Mouse (Mus musculus) lung, adult 2 months (tissue): Measurements from ENCODE around the gene Olfr474. TPM values are rescaled to one million over a fixed set of nuclear protein-coding genes. Genes with fewer than 3 reads are reported as not detected.
"Not testable (repeated sequence)": the region's sequence is repeated elsewhere in the genome, so short reads cannot be mapped to it uniquely, and the experiment has no call there.

Experiments used
- DNase-seq: peaks from one replicate; pipeline ENCODE4 v3.0.0; 2022
- H3K4me1 ChIP-seq: fragments of 200-500 bp; 2 replicates; pipeline ENCODE4 v1.6.1; 2011; ENCODE audit warnings: low read length; ENCODE audit not compliant: control insufficient read depth, insufficient read depth
- H3K4me3 ChIP-seq: fragments of 200-500 bp; replicated peaks from 2 replicates; pipeline ENCODE3; 2011; ENCODE audit warnings: low read depth, mild to moderate bottlenecking, control low read depth, low read length; ENCODE audit errors: extremely low read depth
- CTCF ChIP-seq: fragments of 200-500 bp; IDR thresholded peaks from 2 replicates; pipeline ENCODE4 v1.5.1; 2011; ENCODE audit warnings: mild to moderate bottlenecking, low read length, control low read depth; ENCODE audit not compliant: insufficient read depth
- POLR2A ChIP-seq: fragments of 200-500 bp; IDR thresholded peaks from 2 replicates; pipeline ENCODE4 v1.6.1; 2011; ENCODE audit warnings: low read depth, mild to moderate bottlenecking, control low read depth, low read length, borderline replicate concordance; ENCODE audit errors: extremely low read depth
- WGBS: fragments of 180-500 bp; shearing (Covaris S2); methylation state at CpG from one replicate; pipeline ENCODE4 v1.1.7; 2018; 5-methylcytosine and 5-hydroxymethylcytosine counted together
- polyA plus RNA-seq: library from polyadenylated mRNA; depleted of rRNA; stranded (reverse); fragments of >200 nt; gene quantifications from 2 replicates; pipeline ENCODE4 v1.2.3, GENCODE M21; 2012; rRNA removed

Gene Olfr474
- polyA plus RNA-seq: not detected in 2 replicates

- DNase-seq: no peak
- 73% methylated on average over 1 of the region's 1 CpGs for WGBS
- no peaks in the 10 kb centered on the region for H3K4me1 ChIP-seq
- no peak within 1 kb of the TSS for H3K4me3 ChIP-seq
- TF ChIP-seq POLR2A: no peak
- no peak for TF ChIP-seq CTCF
Observed at GRCm38 (mm10) chr7:107954343-107954742, at the start of gene Olfr474. Gene Olfr474, plus strand, starts transcription at chr7:107954643.

DNA sequence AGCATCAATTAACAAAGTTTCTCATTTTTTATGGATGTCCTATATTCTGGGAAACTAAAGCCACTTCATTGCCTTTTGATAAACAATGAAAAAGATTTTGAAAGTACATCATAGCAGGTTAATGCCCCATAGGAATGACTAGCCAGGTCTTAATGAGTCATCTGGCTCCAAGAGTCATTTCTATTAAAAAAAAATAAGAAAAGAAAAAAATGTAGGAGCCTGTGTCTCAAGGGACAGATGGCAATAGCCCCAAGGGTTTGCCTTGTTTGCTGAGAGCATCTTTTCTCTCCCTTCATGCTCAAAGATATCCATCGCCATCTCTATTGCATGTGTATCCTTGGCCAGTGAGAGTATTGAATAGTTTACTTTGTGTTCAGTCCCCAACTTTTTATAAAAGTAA lies 24.3 kb upstream of the Olfr474 start, which contains the start of gene Olfr473:
TSS of gene Olfr473 (plus strand) at position 301 of the 400 bp plus-strand sequence.
- Histone ChIP-seq H3K4me1 (no peaks in the 10 kb centered on the region), H3K4me3 (no peak within 1 kb of the TSS)
- no peak for DNase-seq
- TF ChIP-seq CTCF (no peak), POLR2A (no peak)
- WGBS: 80% methylated on average over 1 of the region's 1 CpGs

DNA sequence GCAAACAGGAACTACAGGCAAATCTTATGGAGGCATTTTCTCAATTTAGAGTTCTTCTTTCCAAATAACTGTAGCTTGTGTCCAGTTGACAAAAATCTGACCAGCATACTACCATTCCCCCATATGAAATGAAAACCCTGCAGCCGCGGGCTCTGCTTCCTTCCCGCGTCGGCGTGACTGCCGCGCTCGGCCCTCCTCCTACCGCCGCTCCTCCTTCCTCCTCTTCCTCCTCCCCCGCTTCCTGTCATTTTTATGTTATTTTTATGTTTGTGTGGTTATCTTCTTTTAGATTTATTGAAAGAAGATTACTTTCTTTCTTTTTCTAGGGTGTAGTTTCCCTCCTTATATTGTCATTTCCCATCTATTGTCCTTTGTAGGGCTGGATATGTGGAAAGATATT lies 1.9 kb upstream of the Olfr474 start:
- H3K4me1 ChIP-seq, H3K4me3 ChIP-seq, DNase-seq: not testable (repeated sequence)
- 95% methylated on average over 12 of the region's 12 CpGs for WGBS

DNA sequence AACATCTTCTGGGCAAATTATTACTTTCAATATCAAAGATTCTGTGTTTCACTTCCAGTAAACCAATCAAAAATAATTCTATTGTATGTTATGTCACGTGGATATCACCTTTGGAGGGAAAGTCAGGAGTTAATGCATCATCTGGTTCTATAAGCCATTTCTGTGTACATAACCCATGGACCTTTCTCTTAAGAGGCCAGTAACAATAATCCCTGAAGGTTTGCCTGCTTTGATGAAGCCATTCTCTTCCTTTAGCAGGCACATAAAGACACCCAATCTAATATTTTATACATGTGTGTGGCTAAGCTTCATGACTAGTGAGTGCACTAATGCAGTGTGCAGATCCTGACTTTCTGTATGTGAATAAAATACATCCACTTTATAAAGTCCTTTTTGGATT lies 10.1 kb downstream of the Olfr474 start, which contains the start of gene Olfr476:
TSS of gene Olfr476 (plus strand) at position 301 of the 400 bp plus-strand sequence.
- 24% methylated on average over 1 of the region's 1 CpGs for WGBS
- Histone ChIP-seq H3K4me1 (no peaks in the 10 kb centered on the region), H3K4me3 (no peak within 1 kb of the TSS)
- no peak for DNase-seq
- TF ChIP-seq POLR2A (no peak), CTCF (no peak)

DNA sequence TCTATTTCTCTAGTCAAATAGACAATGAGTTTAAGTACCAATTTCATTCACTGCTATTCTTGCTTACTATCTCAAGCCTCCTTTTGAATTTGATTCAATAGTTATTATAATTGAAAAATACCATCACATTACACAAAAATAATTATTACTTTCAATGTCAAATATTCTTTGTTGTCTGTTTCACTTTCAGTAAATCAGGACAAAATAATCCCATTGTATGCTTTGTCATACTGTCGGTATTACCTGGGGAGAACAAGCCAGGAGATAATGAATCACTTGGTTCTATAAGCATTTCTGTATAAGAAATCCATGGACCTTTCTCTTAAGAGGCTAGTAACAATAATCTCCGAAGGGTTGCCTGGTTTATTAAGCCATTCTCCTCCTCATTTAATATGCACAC lies 31.9 kb downstream of the Olfr474 start, which contains the start of gene Olfr477:
TSS of gene Olfr477 (plus strand) at position 301 of the 400 bp plus-strand sequence.
- TF ChIP-seq POLR2A (no peak), CTCF (no peak)
- Histone ChIP-seq H3K4me1 (no peaks in the 10 kb centered on the region), H3K4me3 (no peak within 1 kb of the TSS)
- no peak for DNase-seq
- WGBS: 68% methylated on average over 2 of the region's 2 CpGs

Other genes with a start within 250 kb of the Olfr474 start
- not detected in 2 replicates for gene Cyb5r2, start 196.6 kb upstream of the Olfr474 start, polyA plus RNA-seq
- gene Ovch2, start 153.4 kb upstream of the Olfr474 start, polyA plus RNA-seq: not detected in 2 replicates
- not detected in 2 replicates for gene Olfr467, start 142.4 kb upstream of the Olfr474 start, polyA plus RNA-seq
- gene Olfr469, start 129.1 kb upstream of the Olfr474 start, polyA plus RNA-seq: not detected in 2 replicates
- not detected in 2 replicates for gene Olfr470, start 107.2 kb upstream of the Olfr474 start, polyA plus RNA-seq
- gene Olfr472, start 56.7 kb upstream of the Olfr474 start, polyA plus RNA-seq: not detected in 2 replicates
- not detected in 2 replicates for gene Olfr473, start 24.2 kb upstream of the Olfr474 start, polyA plus RNA-seq
- not detected in 2 replicates for gene Olfr476, start 10.2 kb downstream of the Olfr474 start, polyA plus RNA-seq
- not detected in 2 replicates for gene Olfr477, start 32.0 kb downstream of the Olfr474 start, polyA plus RNA-seq
- gene Olfr478, start 79.3 kb downstream of the Olfr474 start, polyA plus RNA-seq: not detected in 2 replicates
- not detected in 2 replicates for gene Olfr479, start 96.0 kb downstream of the Olfr474 start, polyA plus RNA-seq
- not detected in 2 replicates for gene Olfr480, start 112.7 kb downstream of the Olfr474 start, polyA plus RNA-seq
- gene Olfr481, start 125.2 kb downstream of the Olfr474 start, polyA plus RNA-seq: not detected in 2 replicates
- gene Olfr482, start 142.9 kb downstream of the Olfr474 start, polyA plus RNA-seq: not detected in 2 replicates
- not detected in 2 replicates for gene Olfr483, start 146.2 kb downstream of the Olfr474 start, polyA plus RNA-seq
- not detected in 2 replicates for gene Olfr484, start 172.8 kb downstream of the Olfr474 start, polyA plus RNA-seq
- not detected in 2 replicates for gene Olfr485, start 205.2 kb downstream of the Olfr474 start, polyA plus RNA-seq
- gene Olfr486, start 218.1 kb downstream of the Olfr474 start, polyA plus RNA-seq: not detected in 2 replicates